Mouse (Mus musculus) ovary, postnatal 36 days (tissue): ENCODE results near the gene Tfap2d.
A peak's percentile ranks its signal among the peaks of the same experiment; 100 is the strongest.

ENCODE experiments used
- DNase-seq: peaks from one replicate; pipeline ENCODE4 v3.0.0; 2022; ENCODE audit warnings: low spot score, mixed read lengths

The Tfap2d gene

DNA sequence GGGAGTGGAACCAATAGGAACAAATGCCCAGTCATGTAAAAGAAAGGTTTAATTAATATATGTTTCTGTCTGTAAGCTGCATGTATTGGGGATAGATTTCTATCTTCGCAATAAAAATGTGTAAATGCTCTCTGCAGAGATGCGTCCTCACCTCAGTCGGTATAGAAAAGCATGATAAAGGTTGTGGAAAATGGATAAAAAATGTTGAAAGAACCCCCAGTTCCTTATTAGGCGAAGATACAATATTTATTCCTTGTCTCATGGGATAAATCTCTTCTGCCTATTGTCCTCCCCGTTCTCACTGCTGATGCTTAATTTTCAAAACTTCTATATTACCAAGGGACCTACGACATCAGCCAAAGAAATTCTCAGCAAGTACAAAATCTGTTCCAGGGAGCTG, at the start of gene Tfap2d:
Gene Tfap2d, plus strand, starts transcription at position 392 of the 400 bp plus-strand sequence.
- no peak for DNase-seq

DNA sequence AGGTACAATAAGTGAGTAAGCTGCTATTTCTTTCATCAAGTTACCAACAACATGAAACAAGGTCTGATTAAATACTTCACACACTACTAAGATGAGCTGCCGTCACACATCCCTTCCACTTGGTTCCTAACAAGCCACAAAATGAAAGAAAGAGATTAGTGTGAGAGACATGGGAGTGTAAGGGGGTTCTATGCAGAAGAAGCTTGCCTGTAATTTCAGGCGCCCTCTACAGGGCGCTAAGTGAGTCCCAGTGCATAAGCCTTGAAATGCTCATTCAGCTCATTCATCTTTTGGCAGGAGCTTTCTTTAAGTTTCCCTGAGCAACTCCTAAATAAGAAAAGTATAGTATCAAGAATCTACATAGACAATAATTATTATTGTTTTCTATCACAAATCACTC, 46.5 kb upstream of the Tfap2d start:
- no peak for DNase-seq

DNA sequence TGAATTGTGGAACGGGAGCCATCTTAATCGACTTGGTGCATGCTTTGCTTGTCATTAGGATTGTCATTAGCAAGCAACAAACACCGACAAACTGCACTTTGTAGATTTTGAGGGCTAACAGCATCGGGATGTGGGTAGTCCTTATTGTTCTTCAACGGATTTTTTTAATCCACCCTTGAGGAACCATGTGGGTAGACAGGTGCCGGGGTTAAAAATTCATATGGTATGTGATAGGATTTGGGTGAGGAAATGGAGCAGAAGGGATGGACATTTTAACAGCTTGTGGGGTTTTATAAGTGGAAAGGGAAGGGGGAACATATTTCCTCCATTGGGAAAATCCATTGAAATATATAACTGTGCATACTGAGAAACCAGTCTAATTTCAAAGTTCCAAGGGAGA, 46.0 kb upstream of the Tfap2d start:
- DNase-seq = no peak

DNA sequence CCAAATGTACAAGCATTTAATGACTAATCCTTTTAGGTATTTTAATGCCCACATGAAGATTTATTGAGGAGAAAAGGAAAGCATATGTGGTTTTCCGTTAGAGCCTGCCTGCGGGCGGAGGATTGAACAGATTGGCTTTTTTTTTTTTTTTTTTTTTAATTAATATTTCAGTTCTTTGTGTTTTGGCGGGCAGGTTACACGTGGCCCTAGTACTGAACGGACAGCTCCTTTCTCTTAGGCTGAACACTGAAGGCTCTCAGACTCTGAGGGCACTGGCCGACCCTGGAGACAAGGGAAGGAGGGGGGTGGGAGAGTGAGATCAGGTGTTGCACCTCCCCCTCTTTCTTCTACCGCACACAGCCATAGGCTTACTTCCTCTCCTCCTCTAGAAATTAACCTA, 14.7 kb upstream of the Tfap2d start:
- no peak for DNase-seq

DNA sequence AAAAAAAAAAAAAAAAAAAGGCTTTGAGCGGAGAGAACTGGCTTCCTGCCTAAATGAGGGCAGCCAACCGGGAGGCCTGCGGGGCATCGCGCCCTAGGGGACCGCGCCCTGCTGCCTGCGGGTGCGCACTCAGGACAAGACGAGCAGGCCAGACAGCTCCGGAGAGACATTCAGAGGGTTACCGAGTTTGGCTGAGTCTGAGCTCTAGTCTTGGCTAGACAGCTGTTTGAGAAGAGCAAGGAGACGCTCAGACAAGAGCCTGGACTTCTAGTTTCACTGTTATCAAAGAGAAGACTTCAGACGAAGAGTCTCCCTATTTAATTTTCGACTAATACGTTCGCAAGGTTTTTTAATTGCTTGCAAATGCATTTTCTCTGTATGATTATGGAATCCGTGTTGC, 5.9 kb upstream of the Tfap2d start:
- peak; percentile 29 for DNase-seq

DNA sequence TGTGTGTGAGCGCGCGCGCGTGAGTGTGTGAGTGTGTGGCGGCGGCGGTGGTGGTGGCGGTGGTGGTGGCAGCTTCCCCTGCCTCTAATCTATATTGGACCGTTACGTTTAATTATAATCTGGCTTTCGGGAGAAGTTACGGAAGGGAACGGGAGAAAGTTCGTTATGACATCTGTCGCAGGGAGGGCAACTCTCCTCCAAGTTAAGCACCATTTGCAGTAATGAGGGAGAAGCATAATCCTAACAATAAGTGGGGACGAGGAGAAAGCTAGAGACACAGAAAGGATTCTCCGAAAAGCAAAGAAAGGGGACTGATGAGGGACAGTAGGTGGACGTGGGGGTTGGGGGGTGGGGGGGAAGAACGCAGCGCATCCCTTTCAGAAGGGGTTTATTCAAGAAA, 494 bp downstream of the Tfap2d start:
- DNase-seq = no peak

DNA sequence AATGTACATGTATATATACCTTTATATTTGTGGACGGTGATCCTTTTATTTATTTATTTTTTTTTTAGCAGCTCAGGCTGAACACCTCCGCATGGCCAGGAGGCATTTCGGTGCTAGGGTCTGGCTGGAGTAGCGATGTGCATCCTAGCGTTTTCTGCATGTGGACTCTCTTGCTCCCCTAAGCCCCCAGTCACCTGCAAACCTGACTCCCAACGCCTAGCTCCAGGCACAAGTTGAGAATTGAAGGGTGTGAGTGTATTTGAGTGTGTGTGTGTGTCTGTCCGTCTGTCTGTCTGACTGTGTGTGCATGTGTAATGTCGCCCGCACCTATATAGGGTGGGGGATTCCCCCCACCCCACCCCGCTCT, 937 bp downstream of the Tfap2d start:
- DNase-seq = no peak

DNA sequence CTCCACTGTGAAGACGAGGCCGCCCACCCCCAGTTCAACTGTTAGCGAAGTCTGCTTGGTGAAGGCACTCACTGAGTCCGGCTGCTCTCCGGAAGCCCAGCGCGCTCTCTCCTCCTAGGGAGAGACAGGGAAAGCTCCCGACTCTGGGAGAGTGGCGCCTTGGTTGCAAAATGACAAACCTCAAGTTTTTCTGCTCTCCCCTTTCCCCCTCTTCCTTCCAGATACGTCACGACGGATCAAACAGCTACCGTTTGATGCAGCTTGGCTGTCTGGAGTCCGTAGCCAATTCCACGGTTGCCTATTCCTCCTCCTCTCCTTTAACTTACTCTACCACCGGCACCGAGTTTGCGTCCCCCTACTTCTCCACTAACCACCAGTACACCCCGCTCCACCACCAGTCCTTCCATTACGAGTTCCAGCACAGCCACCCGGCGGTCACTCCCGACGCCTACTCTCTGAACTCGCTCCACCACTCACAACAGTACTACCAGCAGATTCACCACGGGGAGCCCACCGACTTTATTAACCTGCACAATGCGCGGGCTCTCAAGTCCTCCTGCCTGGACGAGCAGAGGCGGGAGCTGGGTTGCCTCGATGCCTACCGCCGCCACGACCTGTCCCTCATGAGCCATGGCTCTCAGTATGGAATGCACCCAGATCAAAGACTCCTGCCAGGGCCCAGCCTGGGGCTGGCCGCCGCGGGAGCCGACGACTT, 1.5 kb downstream of the Tfap2d start:
- DNase-seq = no peak

DNA sequence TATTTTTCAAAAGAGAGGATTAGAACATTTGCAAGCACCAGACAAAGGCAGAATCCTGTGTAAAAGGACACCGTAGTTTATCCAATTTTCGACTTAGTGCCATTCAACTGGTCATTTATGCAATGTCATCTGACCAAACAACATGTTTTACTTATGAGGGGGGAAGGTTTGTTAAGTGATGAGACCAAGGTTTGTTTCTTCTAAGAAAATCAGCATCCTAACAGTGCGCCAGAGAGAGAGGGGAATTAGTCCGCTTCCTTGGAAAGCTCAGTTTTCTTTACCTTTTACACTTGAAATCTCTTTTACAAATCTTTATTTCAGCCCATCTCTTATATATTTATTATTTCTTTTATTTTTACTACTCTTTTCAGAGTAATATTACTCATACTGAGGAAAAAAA, 3.6 kb downstream of the Tfap2d start:
- DNase-seq = no peak

DNA sequence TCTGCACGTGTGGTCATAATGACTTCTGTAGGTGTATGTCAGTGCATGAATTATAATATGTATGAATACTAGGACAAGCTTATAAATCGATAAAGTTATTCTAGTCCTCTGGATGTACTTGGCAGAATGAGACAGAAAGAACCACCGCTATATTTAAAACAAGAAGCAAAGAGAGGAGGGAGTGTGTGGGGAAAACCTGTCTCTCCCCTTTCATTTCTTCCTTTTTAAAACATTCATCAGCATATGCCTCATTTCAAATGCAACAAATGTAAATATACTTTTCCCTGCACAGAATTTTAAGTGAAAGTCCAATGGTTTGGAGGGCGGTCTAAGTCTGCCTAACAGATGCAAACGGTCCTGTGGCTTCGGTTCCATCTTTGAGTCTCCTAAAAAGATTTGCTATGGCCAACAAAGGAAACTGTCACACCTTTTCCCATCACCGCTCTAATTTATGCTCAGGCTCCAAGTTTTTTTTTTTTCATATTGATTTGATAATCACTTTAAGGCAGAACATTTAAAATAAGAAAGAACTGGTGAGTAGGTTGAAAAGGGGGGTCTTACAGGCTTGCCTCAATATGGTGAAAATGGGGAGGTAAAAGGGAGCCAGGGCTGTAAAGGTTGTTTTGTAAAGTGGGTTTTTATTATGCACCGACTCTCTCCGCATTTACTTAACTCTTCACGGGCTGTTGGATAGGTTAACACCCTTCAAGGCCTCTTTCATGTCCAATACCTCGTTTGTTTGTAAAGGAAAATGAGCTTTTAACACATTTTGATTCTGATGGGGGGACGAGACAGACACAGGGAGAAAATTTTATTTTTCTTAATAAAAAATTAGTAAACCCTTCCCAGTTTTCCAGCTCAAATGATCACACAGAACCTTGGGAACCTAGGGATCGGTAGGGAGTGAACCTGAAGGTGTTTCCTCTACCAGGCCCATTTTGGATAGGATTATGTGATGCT, 4.3 kb downstream of the Tfap2d start:
- DNase-seq = no peak

DNA sequence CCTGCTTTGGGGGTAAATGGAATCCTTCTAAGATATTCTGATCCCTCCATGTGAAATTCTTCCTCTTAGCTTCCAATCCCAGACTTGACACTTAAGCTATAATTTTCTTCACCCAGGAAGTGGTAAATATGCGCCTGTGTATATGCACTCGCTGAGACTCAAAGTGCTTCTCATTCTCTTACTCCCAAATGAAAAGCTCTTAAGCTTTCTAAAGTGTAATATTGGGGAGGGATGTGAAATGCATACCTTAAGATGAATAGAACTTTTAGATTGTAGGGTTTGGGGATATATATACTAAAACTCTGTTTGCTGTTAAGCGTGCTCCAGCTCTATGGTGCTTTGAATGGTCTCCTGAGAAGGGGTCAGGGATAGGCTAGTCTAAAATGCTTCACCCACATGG, 5.0 kb downstream of the Tfap2d start:
- no peak for DNase-seq

DNA sequence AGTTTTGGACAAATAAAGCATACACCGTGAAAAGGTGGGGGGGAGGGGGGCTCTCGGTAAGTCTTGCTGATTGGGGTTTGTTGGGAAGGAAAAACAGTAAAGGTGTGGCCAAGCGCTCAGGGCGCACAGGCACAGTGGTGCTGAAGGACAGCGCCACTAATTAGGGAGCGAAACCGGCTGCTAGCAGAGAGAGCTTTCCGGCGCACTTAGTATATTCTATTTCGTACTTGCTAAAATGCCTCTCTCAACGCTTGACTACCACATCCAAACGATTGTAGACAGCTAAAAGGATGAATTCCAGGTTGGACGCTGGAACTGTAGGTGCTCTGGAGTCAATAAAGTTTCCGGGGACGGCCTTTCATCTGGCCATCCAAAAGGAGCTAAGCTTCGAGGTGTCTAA, 6.9 kb downstream of the Tfap2d start:
- no peak for DNase-seq

DNA sequence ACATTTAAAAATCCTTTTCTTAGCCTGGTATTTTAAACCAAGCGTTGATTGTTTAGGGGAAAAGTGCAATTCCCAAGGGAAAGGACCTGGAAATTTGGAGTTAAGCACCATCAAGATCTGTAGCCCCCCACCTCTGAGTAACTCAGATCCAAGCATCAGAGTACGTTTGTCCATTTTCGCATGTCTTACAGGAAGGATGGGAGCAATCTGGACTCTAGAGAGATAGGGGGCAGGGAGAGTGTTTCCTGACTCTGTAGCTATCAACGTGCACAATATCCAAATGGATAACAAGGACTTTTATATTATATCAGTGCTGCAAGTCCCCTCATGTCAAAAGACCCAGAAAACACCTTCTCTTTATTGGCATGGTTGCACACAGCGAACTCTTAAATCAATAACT, 7.4 kb downstream of the Tfap2d start:
- DNase-seq = no peak

DNA sequence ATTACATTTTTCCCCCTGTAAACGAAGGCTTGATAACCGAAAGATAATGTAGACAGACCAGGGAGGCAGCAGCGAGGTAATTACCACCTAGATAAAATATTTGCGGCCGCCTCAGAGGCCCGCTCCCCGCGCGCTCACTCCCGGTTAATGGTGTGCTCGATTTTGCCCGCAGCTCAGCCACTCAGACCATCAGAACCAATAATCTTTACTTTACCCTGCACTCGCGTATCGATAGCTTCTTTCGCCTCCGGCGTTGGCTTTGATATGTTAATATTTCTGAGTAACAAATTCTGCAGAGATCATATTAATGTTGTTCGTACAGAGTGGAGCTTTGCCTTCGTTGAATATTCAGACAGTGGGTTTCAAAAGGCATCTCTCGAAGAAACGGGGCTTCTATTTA, 8.2 kb downstream of the Tfap2d start:
- no peak for DNase-seq

DNA sequence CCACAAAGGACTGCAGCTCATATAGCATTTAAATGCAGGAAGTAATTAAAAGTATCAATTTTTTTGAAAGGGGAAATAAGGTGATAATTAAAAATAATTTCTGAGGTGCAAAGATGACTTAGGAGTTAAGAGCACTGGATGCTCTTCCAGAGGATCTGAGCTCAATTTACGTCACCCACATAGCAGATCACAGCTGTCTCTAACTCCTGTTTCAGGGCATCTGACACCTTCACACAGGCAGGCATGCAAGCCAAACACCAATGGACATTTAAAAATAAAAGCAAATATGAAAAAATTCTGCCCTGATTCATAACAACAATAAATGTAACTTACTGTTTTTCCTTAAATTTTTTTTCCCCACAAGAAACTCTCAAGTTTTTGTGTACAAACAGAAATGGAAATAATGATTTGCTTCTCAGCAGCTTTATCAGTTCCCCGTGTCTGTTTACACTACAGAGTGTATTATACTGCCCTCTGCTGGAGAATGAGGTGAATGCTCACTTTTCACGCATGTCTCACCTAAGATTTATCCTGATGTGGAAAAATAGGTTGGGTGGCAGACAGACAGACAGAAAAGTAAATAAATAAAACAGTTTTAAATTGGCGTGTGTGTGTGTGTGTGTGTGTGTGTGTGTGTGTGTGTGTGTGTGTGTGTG, 76.0 kb downstream of the Tfap2d start:
- DNase-seq = no peak

DNA sequence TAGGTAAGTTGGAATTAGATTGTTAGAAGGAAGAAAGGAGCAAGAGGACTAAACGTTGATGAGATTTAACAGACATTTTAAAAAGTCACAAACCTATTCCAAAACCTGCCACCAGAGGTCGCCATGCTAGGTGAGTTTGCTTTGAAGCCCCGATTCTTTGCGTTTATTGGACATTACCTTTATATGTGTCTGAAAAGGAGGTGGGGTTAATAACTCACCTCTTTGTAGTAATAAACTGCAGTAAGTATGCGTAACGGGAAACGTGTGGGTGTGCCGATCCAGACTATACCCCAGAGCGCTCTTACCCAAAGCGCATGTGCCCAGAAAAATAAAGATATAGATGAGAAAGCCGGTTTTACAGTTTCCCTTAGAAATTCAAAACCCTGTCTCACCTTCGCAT, 102.8 kb downstream of the Tfap2d start:
- DNase-seq = no peak

DNA sequence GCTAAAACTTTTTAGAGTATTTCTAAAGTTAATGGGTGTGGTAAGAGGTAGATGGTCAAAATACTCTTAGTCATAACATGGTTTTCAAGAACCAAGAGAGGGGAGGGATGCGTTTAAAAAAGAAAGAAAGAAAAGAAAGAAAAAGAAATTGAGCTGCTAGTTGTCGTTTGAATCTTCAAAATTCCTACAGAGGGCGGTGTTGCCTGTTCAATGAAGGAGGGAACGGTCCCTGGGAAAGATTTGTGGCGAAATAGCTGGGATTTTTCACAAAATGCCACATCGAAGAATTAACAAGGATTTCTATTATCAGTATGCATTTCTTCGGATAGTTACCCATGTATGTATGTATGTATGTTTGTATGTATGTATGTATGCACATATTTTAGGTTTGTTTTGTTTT, 103.4 kb downstream of the Tfap2d start:
- no peak for DNase-seq

DNA sequence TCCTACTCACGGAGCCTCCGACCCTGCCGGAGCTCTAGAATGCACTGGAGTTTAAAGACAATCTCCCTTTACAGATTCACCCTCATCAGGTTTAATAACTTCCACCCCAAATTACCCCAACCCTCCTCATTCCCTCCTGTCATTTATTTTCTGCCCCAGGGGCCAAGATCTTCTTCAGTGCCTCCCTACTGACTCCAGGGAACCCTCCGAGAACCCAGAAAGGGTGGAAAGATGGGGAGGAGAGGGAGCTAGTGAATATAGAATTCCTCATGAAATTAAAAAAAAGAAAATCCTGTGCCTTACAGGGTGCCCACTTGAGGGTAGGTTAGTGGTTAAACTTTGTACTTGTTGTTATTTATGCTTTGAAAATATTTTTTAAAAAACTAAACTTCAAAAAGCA, 104.8 kb downstream of the Tfap2d start:
- DNase-seq = no peak

DNA sequence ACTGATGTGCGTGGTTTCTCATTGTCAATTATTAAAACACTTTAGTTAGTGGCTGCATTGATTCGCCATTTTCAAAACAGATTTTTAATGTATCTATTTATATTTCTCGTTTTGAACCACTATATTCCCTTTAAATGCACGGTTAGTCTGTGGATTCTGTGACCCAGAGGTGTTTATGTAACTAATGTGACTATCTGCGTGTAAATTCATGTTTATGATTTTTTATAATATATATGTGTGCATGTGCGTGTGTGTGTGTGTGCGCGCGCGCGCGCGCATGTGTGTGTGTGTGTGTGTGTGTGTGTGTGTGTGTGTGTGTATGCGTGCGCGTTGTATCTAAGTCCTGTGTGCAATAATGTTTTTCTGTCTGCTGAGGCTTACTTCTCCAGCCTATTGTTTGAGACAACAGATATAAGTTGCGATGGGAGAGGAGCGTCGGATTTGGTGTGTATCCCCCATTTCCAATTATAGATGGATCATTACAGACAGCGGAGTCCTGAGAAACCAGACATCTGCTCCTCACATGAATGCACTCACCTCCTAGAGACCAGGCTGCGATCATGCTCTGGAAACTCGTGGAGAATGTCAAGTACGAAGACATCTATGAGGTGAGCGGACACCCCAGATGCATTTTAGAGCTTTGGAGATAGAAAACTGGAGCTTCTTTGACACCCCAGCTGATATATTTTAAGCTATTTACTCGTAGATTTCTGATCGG, 106.0 kb downstream of the Tfap2d start, which contains the start of gene Tfap2b:
Gene Tfap2b, plus strand, starts transcription at position 274 of the 718 bp plus-strand sequence.
- no peak for DNase-seq

DNA sequence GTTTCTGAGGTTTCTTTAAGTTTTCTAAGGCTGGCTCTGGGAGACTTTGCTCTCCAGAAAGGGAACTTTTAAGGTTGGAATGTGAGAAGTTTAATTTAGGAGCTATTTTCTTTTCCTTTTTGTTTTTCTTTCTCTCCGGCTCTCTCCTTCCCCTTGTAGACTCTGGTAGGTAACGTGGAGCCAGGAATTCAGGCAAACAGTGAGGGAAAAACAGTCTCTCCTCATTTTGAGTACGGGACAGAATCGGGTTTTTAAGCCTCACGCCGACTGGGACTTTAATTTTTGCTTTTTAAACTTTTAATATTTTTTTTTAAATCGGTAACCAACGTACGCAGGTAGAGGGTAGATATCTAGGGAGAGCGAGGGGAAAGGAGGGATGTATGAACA, 106.5 kb downstream of the Tfap2d start:
- no peak for DNase-seq

DNA sequence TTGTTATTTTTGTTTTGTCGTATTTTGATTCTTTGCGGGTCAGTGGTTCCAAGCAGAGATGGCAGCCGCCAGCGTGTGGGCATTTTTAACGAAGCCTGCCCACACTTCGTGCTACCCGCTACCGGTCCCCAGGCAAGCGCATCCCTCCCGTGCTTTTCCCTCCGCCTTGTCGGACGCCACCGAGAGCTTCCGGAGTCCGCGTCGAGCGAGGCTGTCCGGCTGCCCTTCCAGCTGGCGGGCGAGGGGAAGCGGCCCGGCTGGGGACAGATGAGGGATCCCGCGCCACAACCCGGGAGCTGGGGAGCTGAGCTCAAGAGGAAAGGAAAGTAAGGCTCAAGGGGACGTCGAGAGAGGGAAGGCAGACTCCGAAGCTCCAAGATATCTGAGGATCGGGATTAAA, 107.0 kb downstream of the Tfap2d start:
- DNase-seq = no peak
